Mouse (Mus musculus): Measurements from ENCODE around the gene Cptp.

DNA sequence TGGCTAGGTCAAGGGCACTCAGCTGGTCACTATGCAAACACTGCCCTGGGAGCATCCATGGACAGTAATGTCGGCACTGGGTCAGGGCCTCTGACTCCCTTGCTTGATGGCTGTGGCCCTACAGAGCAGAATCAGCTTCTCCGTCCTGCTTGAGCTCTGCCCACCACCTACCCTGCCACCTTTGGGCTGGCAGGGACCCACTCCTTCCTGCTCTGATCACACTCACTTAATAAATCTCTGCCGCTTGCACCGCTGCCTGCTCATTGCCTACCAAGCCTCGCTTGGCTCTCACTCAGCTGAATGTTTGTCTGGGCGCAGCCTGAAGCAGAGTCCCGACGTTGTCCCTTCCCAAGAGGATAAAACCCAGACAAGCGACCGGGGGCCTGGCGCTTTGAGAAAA lies 37.8 kb upstream of the Cptp start:
- TF ChIP-seq GATA1 (IDR thresholded peaks at IDR 0.05; ENCODE audit: borderline replicate concordance, low read length) (no peak), FLI1 (IDR thresholded peaks at IDR 0.05; ENCODE audit: low read length) (no peak)
